Mouse (Mus musculus): ENCODE measurements around the gene Ksr2. TPM values are rescaled to one million over a fixed set of nuclear protein-coding genes. Genes with fewer than 3 reads are reported as not detected.
A peak's percentile ranks its signal among the peaks of the same experiment; 100 is the strongest.

Ksr2 gene
- polyA plus RNA-seq, 1 experiment from 2014 or later: 2.6 TPM

DNA sequence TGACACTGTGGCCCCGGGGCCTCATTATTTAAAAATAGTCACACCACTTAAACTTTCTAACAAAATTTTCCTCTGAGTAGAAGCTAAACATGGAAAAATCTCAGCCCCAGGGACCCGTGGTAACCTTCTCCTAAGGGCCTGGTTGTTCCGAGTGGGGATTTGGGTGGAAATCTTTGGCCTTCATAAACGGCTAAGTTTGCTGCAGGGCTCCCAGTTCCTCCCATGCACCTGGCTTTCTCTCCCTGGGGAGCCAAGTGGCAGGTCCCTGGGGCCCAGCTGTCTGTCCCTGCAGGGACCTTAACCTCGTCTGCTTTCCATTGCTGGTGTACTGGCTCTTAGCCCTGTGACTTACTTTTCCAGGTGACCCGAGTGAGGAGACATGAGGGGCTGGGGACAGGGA, 74.4 kb downstream of the Ksr2 start:
- Histone ChIP-seq H3K27ac (replicated peaks) (no peak overlapping the region), H3K4me3 (no peak overlapping the region), H3K9me3 (no peaks in the 10 kb centered on the region), H3K4me2 (replicated peaks) (no peak overlapping the region), H3K36me3 (no peaks in the 10 kb centered on the region), H3K4me1 (peaks cover 10% of the 10 kb centered on the region), H3K27me3 (no peaks in the 10 kb centered on the region), H3K9ac (replicated peaks) (no peak overlapping the region)
- WGBS: 84% methylated on average over 6 of the region's 6 CpGs
- no peak for ATAC-seq (ENCODE audit: low FRiP score, low read depth)

DNA sequence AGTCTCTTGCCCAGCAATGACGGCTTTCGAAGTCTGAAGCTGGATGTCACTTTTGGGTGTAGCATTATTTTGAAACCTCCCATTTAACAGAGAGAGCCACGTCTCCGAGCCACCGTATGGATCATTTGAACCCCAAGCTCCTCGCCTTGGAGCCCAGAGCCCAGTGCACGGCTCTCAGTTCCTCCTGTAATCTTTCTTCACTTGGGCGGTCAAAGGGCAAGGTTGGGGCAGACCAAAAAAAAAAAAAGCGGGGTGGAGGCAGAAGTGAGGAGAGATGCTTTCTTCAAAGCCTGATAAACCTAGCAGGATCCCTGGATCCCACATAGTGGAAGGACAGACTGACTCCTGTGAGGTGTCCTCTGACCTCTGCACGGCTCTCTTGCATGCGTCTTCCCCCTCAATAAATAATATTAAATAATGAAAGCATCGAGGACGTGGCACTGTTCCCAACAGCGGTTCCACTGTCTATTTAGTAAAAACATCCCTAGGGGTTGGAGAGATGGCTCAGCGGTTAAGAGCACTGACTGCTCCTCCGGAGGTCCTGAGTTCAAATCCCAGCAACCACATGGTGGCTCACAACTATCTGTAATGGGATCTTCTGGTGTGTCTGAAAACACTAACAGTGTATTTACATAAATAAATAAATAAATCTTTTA, 75.0 kb downstream of the Ksr2 start:
- Histone ChIP-seq H3K4me3 (no peak overlapping the region), H3K9me3 (no peaks in the 10 kb centered on the region), H3K36me3 (no peaks in the 10 kb centered on the region), H3K27ac (replicated peaks) (no peak overlapping the region), H3K9ac (replicated peaks) (no peak overlapping the region), H3K4me2 (replicated peaks) (no peak overlapping the region), H3K27me3 (no peaks in the 10 kb centered on the region), H3K4me1 (peaks cover 16% of the 10 kb centered on the region)
- no peak for ATAC-seq (ENCODE audit: low FRiP score, low read depth)
- 93% methylated on average over 16 of the region's 16 CpGs for whole genome bisulfite sequencing

DNA sequence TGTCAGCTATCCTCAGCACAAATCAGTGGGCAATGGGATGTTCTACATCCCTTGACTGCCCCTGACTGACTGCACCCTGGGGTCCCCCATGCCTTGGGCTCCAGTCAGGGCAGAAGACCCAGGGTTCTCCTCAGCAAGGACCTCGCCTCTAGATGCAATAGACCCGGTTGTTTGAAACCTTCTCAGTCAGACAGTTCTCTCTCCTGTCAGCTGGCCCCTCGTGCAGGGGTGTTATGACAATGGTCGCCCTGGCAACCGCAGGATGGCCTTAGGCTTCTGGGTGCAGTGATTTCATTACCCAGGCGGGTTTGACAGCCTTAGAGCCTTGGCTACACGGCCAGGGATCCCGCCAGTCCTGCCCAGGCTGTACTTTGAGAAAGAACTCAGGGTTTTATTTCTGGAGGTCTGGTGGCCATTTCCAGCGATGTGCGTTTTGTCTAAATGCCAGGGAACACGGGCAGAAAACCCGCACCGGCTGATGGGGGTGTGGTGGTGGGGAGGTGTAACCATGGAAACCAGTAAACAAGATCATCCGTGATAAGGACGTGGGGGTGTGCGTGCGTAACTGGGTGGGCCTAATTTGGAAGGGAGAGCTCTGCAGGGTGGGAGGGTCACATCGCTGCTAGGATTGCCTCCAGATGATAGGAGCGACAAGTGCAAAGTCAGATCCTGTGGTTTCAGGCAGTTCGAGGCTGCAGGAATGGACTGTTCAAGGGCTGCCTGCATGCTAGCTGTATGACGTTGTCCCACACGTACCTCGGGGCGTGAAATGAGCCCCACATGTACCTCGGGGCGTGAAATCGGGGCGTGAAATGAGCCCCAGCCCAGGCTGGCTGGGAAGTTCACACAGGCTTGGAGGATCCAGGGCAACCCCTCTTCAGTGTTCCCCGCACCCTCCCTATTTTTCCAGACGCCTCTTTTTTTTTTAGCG, 79.4 kb downstream of the Ksr2 start:
- H3K36me3 ChIP-seq: no peaks in the 10 kb centered on the region
- peak overlapping the region; percentile 75 for H3K27ac ChIP-seq (replicated peaks)
- peak overlapping the region; percentile 43 for H3K9ac ChIP-seq (replicated peaks)
- peak overlapping the region; percentile 60 for H3K4me2 ChIP-seq (replicated peaks)
- H3K4me1 ChIP-seq: peaks cover 16% of the 10 kb centered on the region
- peak overlapping the region; percentile 32 for H3K4me3 ChIP-seq
- no peaks in the 10 kb centered on the region for H3K9me3 ChIP-seq
- 15% methylated on average over 31 of the region's 31 CpGs for WGBS
- ATAC-seq (ENCODE audit: low FRiP score, low read depth): peak; percentile 87
- H3K27me3 ChIP-seq: no peaks in the 10 kb centered on the region

DNA sequence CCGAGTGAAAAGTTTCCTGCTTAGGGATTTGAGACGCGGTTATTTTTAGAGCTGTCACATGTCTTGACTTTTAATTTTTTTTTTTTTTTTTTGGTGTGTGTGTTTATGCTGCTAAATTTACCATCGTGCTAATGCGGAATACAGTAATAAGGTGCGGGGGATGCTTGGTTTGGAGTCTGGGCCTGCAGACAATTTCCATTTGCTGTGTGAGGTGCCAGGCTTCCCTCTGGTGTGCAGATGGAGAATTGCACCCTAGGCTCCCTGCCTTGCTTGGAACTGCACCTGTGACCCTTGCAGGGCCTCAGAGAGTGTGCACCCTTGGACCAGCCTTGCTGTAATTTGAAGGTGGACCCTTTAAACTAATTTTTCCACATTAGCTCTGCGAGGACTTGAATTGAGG, 80.1 kb downstream of the Ksr2 start:
- no peak overlapping the region for H3K4me3 ChIP-seq
- peaks cover 16% of the 10 kb centered on the region for H3K4me1 ChIP-seq
- no peaks in the 10 kb centered on the region for H3K9me3 ChIP-seq
- 28% methylated on average over 7 of the region's 7 CpGs for WGBS
- H3K27me3 ChIP-seq: no peaks in the 10 kb centered on the region
- H3K36me3 ChIP-seq: no peaks in the 10 kb centered on the region
- H3K9ac ChIP-seq (replicated peaks): 0 out of 2 replicates have a peak overlapping the region, but pooled peaks have one; percentile 43
- ATAC-seq (ENCODE audit: low FRiP score, low read depth): peak; percentile 32; the same call in 1 of the 2 replicates
- H3K4me2 ChIP-seq (replicated peaks): peak overlapping the region; percentile 60
- H3K27ac ChIP-seq (replicated peaks): peak overlapping the region; percentile 75; the same call in 1 of the 2 replicates

DNA sequence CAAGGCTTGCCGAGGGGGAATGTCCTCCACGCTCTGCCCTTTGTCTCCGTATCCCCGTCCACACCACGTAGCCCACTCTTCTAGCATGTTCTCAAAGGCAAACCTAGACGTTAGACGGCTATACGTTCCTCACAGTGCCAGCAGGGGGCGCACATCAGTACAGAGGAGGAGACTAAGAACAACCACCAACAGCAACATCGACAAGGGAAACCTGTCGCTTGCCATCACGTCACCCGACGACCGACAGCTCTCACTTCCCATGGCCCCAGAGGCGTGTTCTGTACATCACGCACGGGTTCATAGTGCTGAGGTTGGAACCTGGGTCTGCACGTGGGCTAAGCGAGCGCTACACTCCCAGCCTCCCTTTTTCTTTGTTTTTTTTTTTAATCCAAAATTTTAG, 83.3 kb downstream of the Ksr2 start:
- no peaks in the 10 kb centered on the region for H3K36me3 ChIP-seq
- H3K4me1 ChIP-seq: peaks cover 16% of the 10 kb centered on the region
- no peak overlapping the region for H3K9ac ChIP-seq (replicated peaks)
- no peaks in the 10 kb centered on the region for H3K9me3 ChIP-seq
- no peak overlapping the region for H3K27ac ChIP-seq (replicated peaks)
- no peak overlapping the region for H3K4me2 ChIP-seq (replicated peaks)
- no peak for ATAC-seq (ENCODE audit: low FRiP score, low read depth)
- 67% methylated on average over 21 of the region's 21 CpGs for WGBS
- no peak overlapping the region for H3K4me3 ChIP-seq
- H3K27me3 ChIP-seq: no peaks in the 10 kb centered on the region

DNA sequence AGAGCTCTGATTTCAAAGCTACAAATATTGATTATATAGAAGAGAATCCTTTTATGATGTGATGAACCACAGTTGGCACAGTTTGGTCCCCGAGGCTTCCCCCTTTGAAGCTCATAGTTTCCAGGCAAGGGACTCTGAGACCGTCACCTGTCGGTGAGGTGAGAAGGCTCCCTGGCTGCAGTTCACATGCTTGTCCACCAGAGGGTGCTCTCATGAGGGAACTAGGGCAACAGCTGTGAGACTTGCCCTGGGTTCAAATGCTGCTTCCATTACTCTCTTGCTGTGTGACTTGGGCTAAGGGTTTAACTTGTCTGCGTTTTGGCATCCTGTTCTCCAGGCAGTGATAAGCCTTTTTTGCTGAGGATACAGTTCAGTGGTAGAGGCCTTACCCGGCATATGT, 88.8 kb downstream of the Ksr2 start:
- Histone ChIP-seq H3K36me3 (no peaks in the 10 kb centered on the region), H3K4me1 (no peaks in the 10 kb centered on the region), H3K9ac (replicated peaks) (no peak overlapping the region), H3K4me3 (no peak overlapping the region), H3K9me3 (no peaks in the 10 kb centered on the region), H3K27ac (replicated peaks) (no peak overlapping the region), H3K4me2 (replicated peaks) (no peak overlapping the region), H3K27me3 (no peaks in the 10 kb centered on the region; the same call in 1 of the 2 replicates)
- 82% methylated on average over 5 of the region's 5 CpGs for WGBS
- no peak for ATAC-seq (ENCODE audit: low FRiP score, low read depth)

DNA sequence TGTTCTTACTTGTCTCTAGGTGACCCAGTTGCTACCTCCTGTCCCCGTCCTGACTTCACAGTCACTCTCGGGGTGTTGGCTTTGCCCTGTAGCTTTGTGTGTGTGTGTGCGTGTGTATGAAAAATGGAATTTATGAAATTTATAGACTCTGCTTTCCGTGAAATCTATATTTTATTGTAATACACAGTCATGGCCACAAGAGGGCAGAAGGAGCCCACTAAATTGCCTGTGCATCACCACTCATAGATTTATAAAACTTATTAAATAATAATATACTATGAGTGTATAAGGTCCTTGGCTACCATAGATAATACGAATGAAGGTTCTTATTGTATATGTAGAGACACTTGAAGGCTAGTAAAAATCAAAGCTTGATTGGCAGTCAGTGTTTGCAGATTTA, 90.6 kb downstream of the Ksr2 start:
- Histone ChIP-seq H3K4me1 (no peaks in the 10 kb centered on the region), H3K27ac (replicated peaks) (no peak overlapping the region), H3K9me3 (no peaks in the 10 kb centered on the region), H3K27me3 (no peaks in the 10 kb centered on the region; the same call in 1 of the 2 replicates), H3K36me3 (no peaks in the 10 kb centered on the region), H3K4me3 (no peak overlapping the region), H3K9ac (replicated peaks) (no peak overlapping the region), H3K4me2 (replicated peaks) (no peak overlapping the region)
- no peak for ATAC-seq (ENCODE audit: low FRiP score, low read depth)
- WGBS: 90% methylated on average over 5 of the region's 5 CpGs

DNA sequence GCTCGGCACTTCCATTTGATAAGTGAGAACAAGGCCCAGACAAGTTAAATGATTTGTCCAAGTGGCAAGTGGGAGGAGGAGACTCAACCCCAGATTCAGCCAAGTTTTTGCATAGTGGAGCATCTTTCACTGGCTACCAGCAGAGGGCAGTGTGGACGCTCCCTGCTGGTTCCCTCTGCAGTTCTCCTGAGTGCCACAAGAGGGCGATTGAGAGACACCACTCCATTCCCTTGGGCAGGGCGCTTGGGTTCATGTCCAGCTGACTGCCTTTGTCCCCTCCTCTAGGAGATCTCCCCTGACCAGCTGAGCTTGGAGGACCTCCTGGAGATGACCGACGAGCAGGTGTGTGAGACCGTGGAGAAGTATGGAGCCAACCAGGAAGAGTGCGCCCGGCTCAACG, 91.4 kb downstream of the Ksr2 start:
- H3K9me3 ChIP-seq: no peaks in the 10 kb centered on the region
- 72% methylated on average over 10 of the region's 10 CpGs for WGBS
- no peaks in the 10 kb centered on the region; the same call in 1 of the 2 replicates for H3K27me3 ChIP-seq
- H3K4me3 ChIP-seq: no peak overlapping the region
- H3K36me3 ChIP-seq: no peaks in the 10 kb centered on the region
- ATAC-seq (ENCODE audit: low FRiP score, low read depth): no peak
- no peak overlapping the region for H3K4me2 ChIP-seq (replicated peaks)
- no peak overlapping the region for H3K9ac ChIP-seq (replicated peaks)
- no peaks in the 10 kb centered on the region; the same call in 1 of the 2 replicates for H3K4me1 ChIP-seq
- H3K27ac ChIP-seq (replicated peaks): no peak overlapping the region

DNA sequence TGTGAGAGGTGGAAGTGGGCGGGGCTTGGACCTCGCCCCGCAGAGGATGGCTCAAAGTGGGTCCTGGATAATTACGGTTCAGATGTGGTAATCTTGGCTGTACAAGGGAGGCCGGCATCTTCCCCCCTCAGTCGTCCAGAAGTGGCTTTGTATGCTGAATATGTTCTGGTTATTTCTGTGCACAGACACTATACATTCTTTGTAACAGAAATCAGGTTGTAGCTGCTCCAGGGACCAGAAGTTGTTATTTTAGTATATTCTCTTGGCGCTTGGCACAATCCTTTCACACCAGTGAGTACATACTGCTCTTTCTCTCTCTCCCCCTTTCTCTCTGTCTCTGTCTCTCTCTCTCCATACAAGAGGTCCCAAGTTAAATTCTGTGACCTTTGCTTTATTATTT, 92.0 kb downstream of the Ksr2 start:
- Histone ChIP-seq H3K27ac (replicated peaks) (no peak overlapping the region), H3K4me2 (replicated peaks) (no peak overlapping the region), H3K27me3 (no peaks in the 10 kb centered on the region; the same call in 1 of the 2 replicates), H3K9me3 (no peaks in the 10 kb centered on the region), H3K4me1 (no peaks in the 10 kb centered on the region; the same call in 1 of the 2 replicates), H3K36me3 (no peaks in the 10 kb centered on the region), H3K4me3 (no peak overlapping the region), H3K9ac (replicated peaks) (no peak overlapping the region)
- WGBS: 89% methylated on average over 7 of the region's 7 CpGs
- no peak for ATAC-seq (ENCODE audit: low FRiP score, low read depth)

DNA sequence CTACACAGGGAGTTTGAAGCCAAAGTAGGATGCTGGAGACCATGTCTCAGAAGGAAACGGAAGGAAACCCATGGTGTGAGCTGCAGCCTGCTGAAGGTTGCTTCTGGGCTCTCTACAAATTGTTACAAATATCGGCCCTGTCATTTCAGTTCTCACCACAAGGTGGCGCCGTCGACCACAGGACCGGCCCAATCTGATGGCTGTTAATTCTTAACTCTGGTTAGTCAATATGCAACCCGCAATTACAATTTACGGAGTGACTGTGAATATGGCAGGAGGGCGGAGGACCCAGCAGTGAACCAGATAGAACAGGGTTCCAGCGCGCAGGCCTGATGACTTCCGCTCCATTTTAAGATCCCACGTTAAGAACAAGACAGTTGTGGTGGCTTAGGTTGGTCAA, 92.6 kb downstream of the Ksr2 start:
- WGBS: 37% methylated on average over 13 of the region's 13 CpGs

DNA sequence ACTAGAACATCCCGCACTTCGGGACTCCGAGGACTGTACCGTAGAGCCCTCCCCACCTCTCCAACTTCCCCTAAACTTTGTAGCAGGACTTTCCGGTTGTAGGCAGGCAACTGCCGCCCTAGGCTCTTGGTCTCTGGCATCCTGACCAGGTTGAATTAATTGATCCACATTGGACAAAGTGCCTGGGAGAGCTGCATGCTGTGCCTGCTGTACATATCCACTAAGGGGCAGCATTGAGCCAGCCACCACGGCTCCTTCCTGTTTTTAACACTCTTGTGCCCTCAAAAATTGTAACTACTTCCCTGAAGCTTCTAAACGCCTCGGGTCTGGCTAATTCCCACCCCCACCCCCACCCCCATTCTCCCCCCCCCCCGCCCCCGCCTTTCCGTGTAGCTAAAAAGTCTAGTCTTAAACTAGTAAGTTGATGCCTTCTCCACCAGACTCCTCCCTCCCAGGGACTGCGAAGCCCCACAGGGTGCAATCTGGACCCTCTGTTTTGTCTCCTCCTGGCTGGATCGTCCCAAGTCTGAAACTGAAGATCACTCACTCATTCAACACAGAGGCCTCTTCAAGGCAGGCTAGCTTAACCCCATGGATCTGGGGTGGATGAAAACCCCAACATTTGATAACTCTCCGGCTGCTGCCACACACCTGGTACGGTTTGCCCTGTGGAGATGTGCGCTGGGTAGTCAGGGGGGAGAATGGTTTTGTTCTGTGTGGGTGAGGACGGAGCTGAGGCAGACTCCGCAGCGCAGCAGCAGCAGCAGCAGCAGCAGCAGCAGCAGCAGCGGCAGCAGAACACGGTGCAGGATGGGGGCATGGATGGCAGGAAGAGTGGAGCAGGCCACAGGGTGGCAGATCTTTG, 95.9 kb downstream of the Ksr2 start:
- Histone ChIP-seq H3K4me2 (replicated peaks) (peak overlapping the region; percentile 22; the same call in 1 of the 2 replicates), H3K4me1 (no peaks in the 10 kb centered on the region; the same call in 1 of the 2 replicates), H3K4me3 (no peak overlapping the region), H3K27ac (replicated peaks) (no peak overlapping the region), H3K9me3 (no peaks in the 10 kb centered on the region), H3K9ac (replicated peaks) (no peak overlapping the region), H3K36me3 (no peaks in the 10 kb centered on the region), H3K27me3 (no peaks in the 10 kb centered on the region; the same call in 1 of the 2 replicates)
- no peak; the same call in 1 of the 2 replicates for ATAC-seq (ENCODE audit: low FRiP score, low read depth)
- WGBS: 41% methylated on average over 22 of the region's 22 CpGs

More for the DNA sequence above, 92.6 kb downstream of the Ksr2 start:
- Histone ChIP-seq H3K4me2 (replicated peaks) (no peak overlapping the region), H3K4me3 (no peak overlapping the region), H3K27ac (replicated peaks) (no peak overlapping the region), H3K36me3 (no peaks in the 10 kb centered on the region), H3K9ac (replicated peaks) (no peak overlapping the region), H3K4me1 (no peaks in the 10 kb centered on the region; the same call in 1 of the 2 replicates), H3K27me3 (no peaks in the 10 kb centered on the region; the same call in 1 of the 2 replicates), H3K9me3 (no peaks in the 10 kb centered on the region)
- ATAC-seq (ENCODE audit: low FRiP score, low read depth): no peak

Data from midbrain, embryonic 12.5 days (tissue).